Mouse (Mus musculus) ES-E14 (cell line): ENCODE measurements around the gene Mme.
A peak's percentile ranks its signal among the peaks of the same experiment; 100 is the strongest.

Experiments used
- CHD2 ChIP-seq: IDR thresholded peaks from 2 replicates; pipeline ENCODE4 v1.6.1; 2014; ENCODE audit warnings: mild to moderate bottlenecking, low read depth, low read length, inconsistent platforms
- HCFC1 ChIP-seq: IDR thresholded peaks from 2 replicates; pipeline ENCODE4 v1.6.1; 2012; ENCODE audit warnings: low read length, inconsistent platforms, borderline replicate concordance; ENCODE audit not compliant: insufficient read depth
- MAFK ChIP-seq: IDR thresholded peaks from 2 replicates; pipeline ENCODE4 v1.6.1; 2014; ENCODE audit warnings: mild to moderate bottlenecking, low read depth, low read length, inconsistent platforms; ENCODE audit not compliant: insufficient read depth

- TF ChIP-seq HCFC1 = peak; percentile 55; the same call in 1 of the 2 replicates
- no peak for TF ChIP-seq MAFK
- TF ChIP-seq CHD2 = peak; percentile 76
Observed at GRCm38 (mm10) chr3:63295237-63295636, 53.9 kb downstream of the Mme start.
